Mouse (Mus musculus): ENCODE measurements around the gene Zfp114. TPM values are rescaled to one million over a fixed set of nuclear protein-coding genes. Genes with fewer than 3 reads are reported as not detected.

Gene Zfp114
- polyA plus RNA-seq, 1 experiment from 2014 or later = 6.1 TPM

DNA sequence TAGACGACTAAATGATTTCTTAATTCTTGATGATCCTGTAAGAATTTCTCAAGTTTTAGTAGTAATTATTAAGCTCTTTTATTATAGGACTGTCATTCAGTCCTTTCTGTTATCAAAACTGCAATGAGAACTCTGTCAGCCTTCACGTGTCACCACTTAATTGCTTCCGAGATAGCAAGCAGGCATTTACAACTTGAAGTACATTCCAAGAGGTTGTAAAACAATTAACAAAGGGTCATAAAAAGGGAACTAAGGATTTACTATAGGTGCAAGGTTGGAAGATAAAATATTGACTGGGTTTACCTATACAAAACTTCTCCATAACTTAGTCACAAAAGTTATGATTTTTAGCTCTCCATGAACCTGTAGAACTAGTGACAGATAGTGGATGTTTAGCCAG, 18.3 kb downstream of the Zfp114 start:
- 93% methylated on average over 3 of the region's 3 CpGs for WGBS
- Histone ChIP-seq H3K9me3 (peaks cover 4% of the 10 kb centered on the region; the same call in 1 of the 2 replicates), H3K27ac (replicated peaks) (no peak overlapping the region), H3K27me3 (no peaks in the 10 kb centered on the region), H3K9ac (replicated peaks) (no peak overlapping the region), H3K4me2 (replicated peaks) (no peak overlapping the region), H3K4me1 (no peaks in the 10 kb centered on the region), H3K36me3 (peaks cover 35% of the 10 kb centered on the region), H3K4me3 (no peak overlapping the region)
- no peak for ATAC-seq (ENCODE audit: low FRiP score, low read depth)

DNA sequence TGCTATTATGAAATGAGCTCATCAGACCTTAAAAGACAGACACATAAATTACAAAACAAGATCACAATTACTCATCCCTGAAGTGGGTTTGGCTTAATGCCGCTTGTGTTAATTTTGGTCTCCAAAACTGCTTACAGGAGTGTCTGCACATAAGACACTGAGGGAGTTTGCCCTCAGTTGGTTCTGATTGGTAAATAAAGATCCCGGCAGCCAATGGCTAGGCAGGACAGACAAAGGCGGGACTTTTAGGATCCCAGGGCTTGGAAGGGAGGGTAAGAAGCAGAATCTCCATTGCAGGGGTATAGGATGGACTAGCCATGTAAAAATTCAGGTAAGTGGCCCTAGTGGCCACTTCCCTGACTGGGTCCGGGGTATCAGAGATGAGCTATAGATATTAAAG, 22.1 kb downstream of the Zfp114 start:
- Histone ChIP-seq H3K9me3 (peaks cover 4% of the 10 kb centered on the region; the same call in 1 of the 2 replicates), H3K27ac (replicated peaks) (no peak overlapping the region), H3K4me2 (replicated peaks) (no peak overlapping the region), H3K36me3 (peaks cover 73% of the 10 kb centered on the region), H3K9ac (replicated peaks) (no peak overlapping the region), H3K4me1 (no peaks in the 10 kb centered on the region), H3K4me3 (no peak overlapping the region), H3K27me3 (no peaks in the 10 kb centered on the region)
- ATAC-seq (ENCODE audit: low FRiP score, low read depth) = no peak
- 95% methylated on average over 4 of the region's 4 CpGs for WGBS

GRCm38 (mm10) chr7:24207488-24208261, 32.8 kb downstream of the Zfp114 start:
- no peaks in the 10 kb centered on the region for H3K9me3 ChIP-seq
- H3K4me3 ChIP-seq = peak overlapping the region; percentile 66
- ATAC-seq (ENCODE audit: low FRiP score, low read depth) = peak; percentile 93
- no peaks in the 10 kb centered on the region for H3K27me3 ChIP-seq
- H3K27ac ChIP-seq (replicated peaks) = peak overlapping the region; percentile 60; the same call in 1 of the 2 replicates
- WGBS = 15% methylated on average over 24 of the region's 24 CpGs
- peak overlapping the region; percentile 79 for H3K9ac ChIP-seq (replicated peaks)
- H3K36me3 ChIP-seq = peaks cover 30% of the 10 kb centered on the region
- peak overlapping the region; percentile 69 for H3K4me2 ChIP-seq (replicated peaks)
- H3K4me1 ChIP-seq = peaks cover 6% of the 10 kb centered on the region

DNA sequence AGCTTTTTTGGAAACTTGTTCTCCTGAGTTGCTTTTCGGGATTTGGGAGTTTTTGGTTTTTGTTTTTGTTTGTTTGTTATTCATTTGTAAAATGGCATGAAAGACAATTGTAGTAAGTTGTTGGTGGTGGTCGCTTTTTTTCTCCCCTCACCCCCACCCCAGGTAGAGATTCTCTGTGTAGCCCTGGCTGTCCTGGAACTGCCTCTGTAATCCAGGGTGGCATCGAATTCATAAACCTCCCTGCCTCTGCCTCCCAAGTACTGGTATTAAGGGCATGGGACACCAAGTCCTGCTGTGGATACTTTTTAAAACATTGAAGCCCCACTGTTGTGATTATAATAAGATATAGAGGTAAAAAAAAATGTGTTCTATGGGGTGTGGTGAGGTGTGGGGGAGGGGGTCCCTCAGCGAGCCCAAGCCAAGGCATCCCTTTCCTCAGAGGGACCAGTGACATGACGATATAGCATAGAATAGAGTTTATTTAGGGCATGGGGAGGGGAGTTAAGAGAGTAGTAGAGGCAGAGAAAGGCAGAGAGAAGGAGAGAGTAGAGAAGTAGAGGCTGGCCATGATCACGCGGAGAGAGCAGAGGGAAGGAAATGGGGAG, 33.5 kb downstream of the Zfp114 start:
- Histone ChIP-seq H3K36me3 (peaks cover 25% of the 10 kb centered on the region), H3K9me3 (no peaks in the 10 kb centered on the region), H3K9ac (replicated peaks) (no peak overlapping the region), H3K4me3 (peak overlapping the region; percentile 66), H3K27me3 (no peaks in the 10 kb centered on the region), H3K4me2 (replicated peaks) (peak overlapping the region; percentile 69), H3K27ac (replicated peaks) (no peak overlapping the region), H3K4me1 (peaks cover 6% of the 10 kb centered on the region)
- WGBS = 63% methylated on average over 7 of the region's 7 CpGs
- peak; percentile 63 for ATAC-seq (ENCODE audit: low FRiP score, low read depth)

DNA sequence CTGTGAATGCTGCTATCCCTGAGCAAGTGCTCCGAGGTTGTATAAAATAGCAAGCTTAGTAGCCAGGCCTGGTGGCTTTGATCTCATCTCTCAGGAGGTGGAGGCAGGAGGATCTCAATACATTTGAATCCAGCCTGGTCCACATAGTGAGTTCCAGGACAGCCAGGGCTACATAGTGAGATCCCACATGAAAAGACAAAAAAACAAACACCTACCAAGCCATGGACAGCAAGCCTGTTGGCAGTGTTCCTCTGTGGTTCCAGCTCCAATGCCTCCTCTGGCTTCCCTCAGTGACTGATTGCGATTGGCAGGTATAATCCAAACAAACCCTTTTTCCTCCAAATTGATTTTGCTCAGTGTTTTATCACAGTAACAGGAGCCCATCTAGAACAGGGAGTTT, 35.4 kb downstream of the Zfp114 start:
- Histone ChIP-seq H3K27me3 (no peaks in the 10 kb centered on the region), H3K36me3 (peaks cover 9% of the 10 kb centered on the region), H3K4me2 (replicated peaks) (no peak overlapping the region), H3K9me3 (no peaks in the 10 kb centered on the region), H3K9ac (replicated peaks) (no peak overlapping the region), H3K4me3 (no peak overlapping the region), H3K4me1 (peaks cover 6% of the 10 kb centered on the region), H3K27ac (replicated peaks) (no peak overlapping the region)
- ATAC-seq (ENCODE audit: low FRiP score, low read depth) = no peak
- WGBS = 94% methylated on average over 2 of the region's 2 CpGs

GRCm38 (mm10) chr7:24211343-24211742, 36.5 kb downstream of the Zfp114 start, which contains the start of gene Zfp111:
Zfp111 (minus strand) TSS chr7:24211443.
- H3K9me3 ChIP-seq = no peaks in the 10 kb centered on the region
- no peak for ATAC-seq (ENCODE audit: low FRiP score, low read depth)
- H3K4me1 ChIP-seq = peaks cover 6% of the 10 kb centered on the region
- 81% methylated on average over 5 of the region's 5 CpGs for WGBS
- no peak within 1 kb of the TSS for H3K9ac ChIP-seq (replicated peaks)
- no peak within 1 kb of the TSS for H3K4me2 ChIP-seq (replicated peaks)
- H3K27ac ChIP-seq (replicated peaks) = no peak within 1 kb of the TSS
- no peaks in the 10 kb centered on the region for H3K27me3 ChIP-seq
- no peak within 1 kb of the TSS for H3K4me3 ChIP-seq
- peaks cover under 1% of the 10 kb centered on the region; the same call in 1 of the 2 replicates for H3K36me3 ChIP-seq

Other genes with a start within 250 kb of the Zfp114 start
- not detected in 2 replicates for gene Vmn1r179, start 248.1 kb upstream of the Zfp114 start, polyA plus RNA-seq (2016; fragmentation: Nextera tagmentation; extraction: Ambion mirVana)
- gene Vmn1r180, start 224.4 kb upstream of the Zfp114 start, polyA plus RNA-seq (2016; fragmentation: Nextera tagmentation; extraction: Ambion mirVana) = not detected in 2 replicates
- gene Vmn1r181, start 200.4 kb upstream of the Zfp114 start, polyA plus RNA-seq (2016; fragmentation: Nextera tagmentation; extraction: Ambion mirVana) = not detected in 2 replicates
- gene V1rd19, start 173.4 kb upstream of the Zfp114 start, polyA plus RNA-seq (2016; fragmentation: Nextera tagmentation; extraction: Ambion mirVana) = not detected in 2 replicates
- gene Vmn1r183, start 121.8 kb upstream of the Zfp114 start, polyA plus RNA-seq (2016; fragmentation: Nextera tagmentation; extraction: Ambion mirVana) = not detected in 2 replicates
- gene Zfp180, start 93.1 kb upstream of the Zfp114 start, polyA plus RNA-seq (2016; fragmentation: Nextera tagmentation; extraction: Ambion mirVana) = 32.4 and 34.9 TPM in 2 replicates
- gene Zfp112, start 62.7 kb upstream of the Zfp114 start, polyA plus RNA-seq (2016; fragmentation: Nextera tagmentation; extraction: Ambion mirVana) = 8.1 and 8.3 TPM in 2 replicates
- gene Zfp235, start 40.9 kb upstream of the Zfp114 start, polyA plus RNA-seq (2016; fragmentation: Nextera tagmentation; extraction: Ambion mirVana) = 15.3 and 17.1 TPM in 2 replicates
- 8.3 and 10.7 TPM in 2 replicates for gene Zfp111, start 36.4 kb downstream of the Zfp114 start, polyA plus RNA-seq (2016; fragmentation: Nextera tagmentation; extraction: Ambion mirVana)
- 3.8 and 5.2 TPM in 2 replicates for gene Zfp109, start 62.5 kb downstream of the Zfp114 start, polyA plus RNA-seq (2016; fragmentation: Nextera tagmentation; extraction: Ambion mirVana)
- gene Zfp108, start 79.7 kb downstream of the Zfp114 start, polyA plus RNA-seq (2016; fragmentation: Nextera tagmentation; extraction: Ambion mirVana) = 3.8 and 4.8 TPM in 2 replicates
- gene Zfp93, start 95.4 kb downstream of the Zfp114 start, polyA plus RNA-seq (2016; fragmentation: Nextera tagmentation; extraction: Ambion mirVana) = 7.1 and 7.7 TPM in 2 replicates
- 45.1 and 45.4 TPM in 2 replicates for gene Zfp61, start 126.2 kb downstream of the Zfp114 start, polyA plus RNA-seq (2016; fragmentation: Nextera tagmentation; extraction: Ambion mirVana)
- 16.6 and 18.1 TPM in 2 replicates for gene Zfp94, start 141.6 kb downstream of the Zfp114 start, polyA plus RNA-seq (2016; fragmentation: Nextera tagmentation; extraction: Ambion mirVana)
- not detected in 2 replicates for gene Tescl, start 158.9 kb downstream of the Zfp114 start, polyA plus RNA-seq (2016; fragmentation: Nextera tagmentation; extraction: Ambion mirVana)
- gene Lypd5, start 174.1 kb downstream of the Zfp114 start, polyA plus RNA-seq (2016; fragmentation: Nextera tagmentation; extraction: Ambion mirVana) = not detected in 2 replicates
- gene Kcnn4, start 195.2 kb downstream of the Zfp114 start, polyA plus RNA-seq (2016; fragmentation: Nextera tagmentation; extraction: Ambion mirVana) = 1.1 and 1.8 TPM in 2 replicates
- gene Smg9, start 224.6 kb downstream of the Zfp114 start, polyA plus RNA-seq (2016; fragmentation: Nextera tagmentation; extraction: Ambion mirVana) = 30.9 and 32.4 TPM in 2 replicates

Measured in midbrain, embryonic 12.5 days (tissue).